Mouse (Mus musculus): ENCODE data around the gene Ctbs.

The Ctbs gene

DNA sequence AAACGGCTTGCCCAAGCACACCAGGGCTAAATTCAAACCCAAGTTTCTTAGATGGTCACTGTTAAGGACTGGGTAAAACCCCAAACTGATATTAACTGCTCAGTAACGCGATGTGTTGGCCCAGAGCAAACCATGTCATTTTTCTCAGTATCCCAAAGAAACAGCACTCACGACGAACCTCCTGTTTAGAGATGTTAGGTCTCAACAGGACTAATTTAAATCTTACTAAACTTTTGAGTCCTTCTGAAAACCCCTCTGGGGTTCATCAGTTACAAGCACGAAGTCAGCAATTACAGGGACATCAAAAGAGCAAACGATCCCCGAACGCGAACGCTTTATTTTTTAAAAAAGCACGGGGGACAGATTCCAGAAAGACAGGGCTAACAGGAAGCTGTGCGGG, 49.4 kb downstream of the Ctbs start:
- DNase-seq (ENCODE audit: low read depth): no peak

GRCm38 (mm10) chr3:146499431-146500002, 49.9 kb downstream of the Ctbs start, which contains the start of the genes Spata1 and Gng5:
Gene Spata1, minus strand, starts transcription at chr3:146499753.
Gene Gng5, plus strand, starts transcription at chr3:146499807.
- peak; percentile 96 for DNase-seq (ENCODE audit: low read depth)

DNA sequence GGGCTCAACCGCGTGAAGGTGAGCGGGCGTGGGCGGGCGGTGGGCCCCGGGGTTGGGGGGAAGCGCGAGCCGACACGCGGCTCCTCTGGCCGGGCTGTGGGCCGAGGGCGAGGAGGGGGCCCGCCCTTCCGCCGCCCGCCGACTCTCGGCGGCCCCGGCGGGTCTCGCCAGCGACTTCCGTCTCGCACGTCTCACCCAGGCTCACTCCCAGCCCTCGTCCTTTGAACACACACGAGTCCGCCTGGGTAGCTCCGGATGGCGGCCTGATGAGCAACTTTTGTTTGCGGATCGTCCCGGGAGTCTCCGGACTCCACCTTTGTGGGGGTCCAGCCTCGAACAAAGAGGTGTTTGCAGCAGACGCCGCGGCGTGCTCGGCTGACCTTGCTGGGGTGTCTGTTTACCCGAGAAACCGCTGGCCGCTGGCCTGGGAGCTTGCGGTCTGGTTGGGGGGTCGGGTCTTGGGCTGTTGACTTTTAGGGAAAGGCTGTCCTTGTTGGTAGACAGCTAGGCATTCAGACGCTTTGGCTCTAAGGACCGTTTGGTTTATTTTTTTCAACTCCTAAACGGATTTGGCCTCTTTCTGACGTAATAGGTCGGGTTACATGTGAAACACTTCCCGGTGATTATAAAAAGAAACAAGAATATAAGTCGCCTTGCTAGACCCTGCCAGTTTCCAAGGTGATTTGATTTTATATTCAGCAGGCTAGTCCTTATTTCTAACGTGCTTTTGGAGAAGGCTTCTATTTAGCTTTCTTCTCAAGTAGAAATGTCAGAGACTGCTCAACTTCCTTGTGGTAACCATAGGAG, 50.6 kb downstream of the Ctbs start:
- peak; percentile 64 for DNase-seq (ENCODE audit: low read depth)

- DNase-seq (ENCODE audit: low read depth): no peak
Observed at GRCm38 (mm10) chr3:146500810-146501201, 51.2 kb downstream of the Ctbs start.

DNA sequence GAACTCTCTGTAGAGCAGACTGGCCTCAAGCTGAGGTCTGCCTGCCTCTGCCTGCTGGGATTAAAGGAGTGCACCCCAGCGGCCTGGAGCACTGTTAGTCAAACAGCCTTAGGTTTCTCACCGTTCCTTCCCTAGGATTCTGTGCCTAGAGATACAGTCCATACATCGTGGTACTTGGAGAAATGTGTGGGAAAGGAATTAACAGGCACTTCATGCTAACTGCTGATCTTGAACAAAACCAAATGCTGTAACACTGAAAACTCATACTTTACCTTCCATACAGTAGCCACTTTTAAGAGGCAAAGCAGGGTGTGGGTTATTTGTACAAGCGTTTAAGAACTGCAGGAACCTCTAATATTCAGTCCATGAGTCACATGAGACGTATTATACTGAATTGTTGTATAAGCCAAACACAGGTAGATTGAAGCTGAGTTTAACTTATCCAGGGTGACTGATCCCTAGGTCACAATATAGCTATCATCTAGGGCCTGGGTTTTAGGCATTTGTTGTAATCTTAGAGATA, 52.1 kb downstream of the Ctbs start:
- peak; percentile 29 for DNase-seq (ENCODE audit: low read depth)

- no peak for DNase-seq (ENCODE audit: low read depth)
Observed at GRCm38 (mm10) chr3:146506711-146507110, 57.1 kb downstream of the Ctbs start.
